Mouse (Mus musculus): Measurements from ENCODE around the gene Gpat2. TPM values are rescaled to one million over a fixed set of nuclear protein-coding genes. Genes with fewer than 3 reads are reported as not detected.

Gpat2 gene
- total RNA-seq, 2 experiments from 2014 or later, result 0.48 TPM; not detected in 1

GRCm38 (mm10) chr2:127435135-127435534, 10.1 kb downstream of the Gpat2 start:
- intact Hi-C loops (cut with DNase I), result no loop called here
- DNase-seq (ENCODE audit: low spot score in 2 of 2), result peak in 1 of 2 experiments; percentile 22

- intact Hi-C loops (cut with DNase I), result no loop called here
- no peak for DNase-seq (ENCODE audit: low spot score in 2 of 2)
Observed at GRCm38 (mm10) chr2:127435554-127435953, 10.6 kb downstream of the Gpat2 start.

- intact Hi-C loops (cut with DNase I), result no loop called here
- DNase-seq (ENCODE audit: low spot score in 2 of 2), result peak in 1 of 2 experiments; percentile 85
Observed at GRCm38 (mm10) chr2:127437697-127438096, 12.7 kb downstream of the Gpat2 start.

GRCm38 (mm10) chr2:127444055-127444789, 19.2 kb downstream of the Gpat2 start, which contains the start of gene Fahd2a:
TSS of gene Fahd2a (minus strand) at chr2:127444565.
- DNase-seq (ENCODE audit: low spot score in 2 of 2), result peak; percentile 87 to 94
- intact Hi-C loops (cut with DNase I), result no loop called here

GRCm38 (mm10) chr2:127446847-127447246, 21.8 kb downstream of the Gpat2 start:
- DNase-seq (ENCODE audit: low spot score in 2 of 2), result no peak
- intact Hi-C loops (cut with DNase I), result no loop called here

- no peak for DNase-seq (ENCODE audit: low spot score in 2 of 2)
- intact Hi-C loops (cut with DNase I), result no loop called here
Observed at GRCm38 (mm10) chr2:127449691-127450090, 24.7 kb downstream of the Gpat2 start.

GRCm38 (mm10) chr2:127451748-127452147, 26.7 kb downstream of the Gpat2 start:
- no peak for DNase-seq (ENCODE audit: low spot score in 2 of 2)
- intact Hi-C loops (cut with DNase I), result no loop called here

GRCm38 (mm10) chr2:127453141-127453540, 28.1 kb downstream of the Gpat2 start:
- intact Hi-C loops (cut with DNase I), result loop anchor here (1.0 kb wide), 1 partner anchor 91 kb away; no protein-coding TSS in a partner anchor
- no peak for DNase-seq (ENCODE audit: low spot score in 2 of 2)

- DNase-seq (ENCODE audit: low spot score in 2 of 2), result peak; percentile 64 to 72
- intact Hi-C loops (cut with DNase I), result loop anchor here (1.0 kb wide), 1 partner anchor 91 kb away; no protein-coding TSS in a partner anchor
Observed at GRCm38 (mm10) chr2:127453764-127454163, 28.8 kb downstream of the Gpat2 start.

- intact Hi-C loops (cut with DNase I), result no loop called here
- DNase-seq (ENCODE audit: low spot score in 2 of 2), result no peak
Observed at GRCm38 (mm10) chr2:127459341-127459740, 34.3 kb downstream of the Gpat2 start.

- intact Hi-C loops (cut with DNase I), result no loop called here
- DNase-seq (ENCODE audit: low spot score in 2 of 2), result no peak
Observed at GRCm38 (mm10) chr2:127461351-127461750, 36.4 kb downstream of the Gpat2 start.

GRCm38 (mm10) chr2:127462314-127462713, 37.3 kb downstream of the Gpat2 start:
- intact Hi-C loops (cut with DNase I), result loop anchor here (1.0 to 2.0 kb wide), 2 partner anchors 39 to 96 kb away; no protein-coding TSS in a partner anchor
- DNase-seq (ENCODE audit: low spot score in 2 of 2), result peak; percentile 64 to 71

GRCm38 (mm10) chr2:127470183-127470582, 45.2 kb downstream of the Gpat2 start:
- intact Hi-C loops (cut with DNase I), result no loop called here

GRCm38 (mm10) chr2:127470661-127471060, 45.7 kb downstream of the Gpat2 start:
- DNase-seq (ENCODE audit: low spot score in 2 of 2), result no peak
- intact Hi-C loops (cut with DNase I), result no loop called here

More at GRCm38 (mm10) chr2:127470183-127470582, 45.2 kb downstream of the Gpat2 start:
- no peak for DNase-seq (ENCODE audit: low spot score in 2 of 2)

GRCm38 (mm10) chr2:127471281-127471680, 46.3 kb downstream of the Gpat2 start:
- intact Hi-C loops (cut with DNase I), result no loop called here
- no peak for DNase-seq (ENCODE audit: low spot score in 2 of 2)

GRCm38 (mm10) chr2:127472279-127472678, 47.3 kb downstream of the Gpat2 start:
- no peak for DNase-seq (ENCODE audit: low spot score in 2 of 2)
- intact Hi-C loops (cut with DNase I), result no loop called here

- intact Hi-C loops (cut with DNase I), result no loop called here
- DNase-seq (ENCODE audit: low spot score in 2 of 2), result peak in 1 of 2 experiments; percentile 66
Observed at GRCm38 (mm10) chr2:127479210-127479609, 54.2 kb downstream of the Gpat2 start.

GRCm38 (mm10) chr2:127479763-127480162, 54.8 kb downstream of the Gpat2 start:
- intact Hi-C loops (cut with DNase I), result no loop called here

GRCm38 (mm10) chr2:127481841-127482532, 57.0 kb downstream of the Gpat2 start:
- DNase-seq (ENCODE audit: low spot score in 2 of 2), result no peak
- intact Hi-C loops (cut with DNase I), result no loop called here

More at GRCm38 (mm10) chr2:127479763-127480162, 54.8 kb downstream of the Gpat2 start:
- DNase-seq (ENCODE audit: low spot score in 2 of 2), result no peak

- peak; percentile 50 to 53 for DNase-seq (ENCODE audit: low spot score in 2 of 2)
- intact Hi-C loops (cut with DNase I), result no loop called here
Observed at GRCm38 (mm10) chr2:127482533-127482911, 57.5 kb downstream of the Gpat2 start.

- DNase-seq (ENCODE audit: low spot score in 2 of 2), result no peak
- intact Hi-C loops (cut with DNase I), result no loop called here
Observed at GRCm38 (mm10) chr2:127483001-127483400, 58.0 kb downstream of the Gpat2 start.

All from left cerebral cortex, postnatal 25 days (tissue).